Mouse (Mus musculus): Measurements from ENCODE around the gene Impg2.

The Impg2 gene

DNA sequence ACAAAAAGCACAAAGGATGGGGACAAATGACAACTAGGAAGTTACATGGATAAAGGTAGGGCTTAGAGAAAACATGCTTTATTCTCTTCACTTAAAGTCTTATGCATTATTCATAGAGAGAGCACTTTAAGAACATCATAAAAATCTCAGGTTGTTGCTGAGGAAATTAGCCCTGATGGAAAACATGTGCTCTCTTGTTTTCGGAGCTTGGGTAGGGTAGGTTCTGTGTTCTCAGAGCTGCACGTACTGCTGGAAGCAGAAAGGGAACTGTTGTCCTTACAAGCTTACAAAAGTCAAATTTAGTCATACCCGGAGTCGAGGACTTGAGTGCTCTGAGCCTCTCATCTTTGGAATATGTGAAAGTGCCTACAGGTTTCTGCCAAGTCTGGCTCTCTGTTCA is 98.9 kb downstream of the Impg2 start:
- no peak for DNase-seq

- DNase-seq: no peak
Observed at GRCm38 (mm10) chr16:56304167-56304566, 100.1 kb downstream of the Impg2 start.

- no peak for DNase-seq
Observed at GRCm38 (mm10) chr16:56307575-56307974, 103.5 kb downstream of the Impg2 start.

DNA sequence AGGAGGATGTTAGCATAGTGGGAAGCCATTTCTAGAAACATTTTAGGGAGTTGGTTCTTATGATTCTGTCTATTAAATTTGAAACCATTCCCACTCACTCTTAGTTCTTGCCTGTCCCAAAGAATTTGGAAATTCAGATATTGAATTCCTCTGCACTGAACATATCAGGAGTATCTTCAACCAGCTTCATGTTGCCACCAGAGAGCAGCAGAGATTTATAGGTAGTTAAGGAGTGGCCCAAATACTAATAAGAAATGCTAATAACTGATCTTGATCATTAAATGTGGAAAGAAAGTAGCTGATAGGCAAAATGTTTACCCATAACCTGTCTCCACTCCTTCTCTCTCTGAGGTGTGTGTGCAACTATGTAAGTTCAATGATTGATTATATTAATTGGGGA is 107.2 kb downstream of the Impg2 start:
- DNase-seq: no peak
